Mouse (Mus musculus) macrophage (primary cell): ENCODE results near the gene Ubac2. TPM values are rescaled to one million over a fixed set of nuclear protein-coding genes. Genes with fewer than 3 reads are reported as not detected.
"Not testable (repeated sequence)": the region's sequence is repeated elsewhere in the genome, so short reads cannot be mapped to it uniquely, and the experiment has no call there.

Experiments used
- H3K27ac ChIP-seq: fragments of 350-480 bp; formaldehyde crosslinking; 2 replicates; pipeline ENCODE4 v1.9.0; 2021
- H3K36me3 ChIP-seq: fragments of 350-480 bp; formaldehyde crosslinking; 2 replicates; pipeline ENCODE4 v1.9.0; 2021; ENCODE audit errors: inconsistent target
- H3K4me3 ChIP-seq: fragments of 350-480 bp; formaldehyde crosslinking; 2 replicates; pipeline ENCODE4 v1.9.0; 2021; ENCODE audit errors: inconsistent target
- H3K79me2 ChIP-seq: fragments of 350-480 bp; formaldehyde crosslinking; 2 replicates; pipeline ENCODE4 v1.9.0; 2021; ENCODE audit errors: inconsistent target
- WGBS: methylation state at CpG from one replicate; pipeline ENCODE4 v1.1.7; 2026; ENCODE audit warnings: inconsistent platforms; ENCODE audit not compliant: missing documents; 5-methylcytosine and 5-hydroxymethylcytosine counted together
- polyA plus RNA-seq: library from polyadenylated mRNA; stranded (reverse); fragments of 250-400 nt; gene quantifications from 3 replicates; pipeline ENCODE4 v1.2.4, GENCODE M21; 2018; ENCODE audit warnings: inconsistent platforms

Gene Ubac2
- polyA plus RNA-seq, 1 experiment from 2014 or later, result 14.7 TPM

GRCm38 (mm10) chr14:122042142-122042694, 163.8 kb downstream of the Ubac2 start:
- Histone ChIP-seq H3K4me3 (no peak overlapping the region), H3K79me2 (no peaks in the 10 kb centered on the region), H3K36me3 (no peaks in the 10 kb centered on the region), H3K27ac (no peak overlapping the region)
- 45% methylated on average over 8 of the region's 8 CpGs for WGBS

DNA sequence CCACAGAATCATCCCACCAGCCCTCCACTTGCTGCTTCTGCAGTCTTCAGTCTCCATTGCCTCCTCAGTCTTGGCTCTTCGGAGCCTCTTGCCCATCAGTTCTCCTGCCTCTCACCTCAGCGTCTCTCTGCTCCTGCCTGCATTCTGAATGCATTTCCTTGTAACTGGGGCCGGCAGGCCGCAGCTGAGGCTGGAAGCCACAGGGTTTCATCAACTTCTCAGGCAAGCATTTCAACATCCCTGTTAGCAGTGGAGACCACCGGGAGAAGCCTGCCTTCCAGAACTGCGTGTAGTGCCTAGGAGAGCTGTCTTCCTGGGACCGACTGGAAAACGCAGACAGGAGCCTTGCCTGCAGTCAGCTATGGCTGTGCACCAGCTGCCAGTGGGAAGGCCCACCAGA, 169.4 kb downstream of the Ubac2 start:
- no peaks in the 10 kb centered on the region for H3K36me3 ChIP-seq
- H3K27ac ChIP-seq, result no peak overlapping the region
- no peaks in the 10 kb centered on the region for H3K79me2 ChIP-seq
- 66% methylated on average over 8 of the region's 8 CpGs for WGBS
- no peak overlapping the region for H3K4me3 ChIP-seq

- no peaks in the 10 kb centered on the region for H3K36me3 ChIP-seq
Observed at GRCm38 (mm10) chr14:122048816-122049215, 170.4 kb downstream of the Ubac2 start.

GRCm38 (mm10) chr14:122052896-122053635, 174.6 kb downstream of the Ubac2 start:
- WGBS, result 69% methylated on average over 9 of the region's 9 CpGs
- Histone ChIP-seq H3K36me3 (no peaks in the 10 kb centered on the region), H3K27ac (no peak overlapping the region), H3K4me3 (no peak overlapping the region), H3K79me2 (no peaks in the 10 kb centered on the region)

More at GRCm38 (mm10) chr14:122048816-122049215, 170.4 kb downstream of the Ubac2 start:
- no peaks in the 10 kb centered on the region for H3K79me2 ChIP-seq
- WGBS, result 85% methylated on average over 9 of the region's 9 CpGs
- no peak overlapping the region for H3K4me3 ChIP-seq
- no peak overlapping the region for H3K27ac ChIP-seq

- WGBS, result 36% methylated on average over 6 of the region's 6 CpGs
- H3K4me3 ChIP-seq, result no peak overlapping the region
- no peaks in the 10 kb centered on the region for H3K79me2 ChIP-seq
- H3K27ac ChIP-seq, result no peak overlapping the region
- no peaks in the 10 kb centered on the region for H3K36me3 ChIP-seq
Observed at GRCm38 (mm10) chr14:122056871-122057270, 178.5 kb downstream of the Ubac2 start.

DNA sequence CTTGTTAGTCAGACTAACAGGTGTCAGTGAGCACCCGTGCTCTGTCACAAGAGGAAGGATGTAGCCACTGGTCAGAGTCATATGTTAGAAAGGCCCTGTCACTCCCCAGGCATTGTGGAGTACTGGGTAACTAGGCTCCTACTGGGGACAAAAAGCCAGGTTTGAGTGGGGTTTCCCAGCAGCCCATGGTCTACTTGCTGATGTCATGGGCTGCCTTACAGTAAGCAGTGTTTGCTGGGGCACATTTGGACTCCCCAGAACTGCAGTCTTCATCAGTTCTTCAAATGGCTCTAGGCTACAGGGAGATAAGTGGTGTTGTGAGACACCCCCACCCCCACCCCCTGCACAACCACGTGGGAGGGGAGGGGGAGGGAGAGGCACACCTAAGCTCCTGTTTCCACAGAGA, 179.5 kb downstream of the Ubac2 start:
- Histone ChIP-seq H3K36me3 (no peaks in the 10 kb centered on the region), H3K27ac (no peak overlapping the region), H3K79me2 (no peaks in the 10 kb centered on the region), H3K4me3 (no peak overlapping the region)
- WGBS, result 33% methylated on average over 1 of the region's 2 CpGs

DNA sequence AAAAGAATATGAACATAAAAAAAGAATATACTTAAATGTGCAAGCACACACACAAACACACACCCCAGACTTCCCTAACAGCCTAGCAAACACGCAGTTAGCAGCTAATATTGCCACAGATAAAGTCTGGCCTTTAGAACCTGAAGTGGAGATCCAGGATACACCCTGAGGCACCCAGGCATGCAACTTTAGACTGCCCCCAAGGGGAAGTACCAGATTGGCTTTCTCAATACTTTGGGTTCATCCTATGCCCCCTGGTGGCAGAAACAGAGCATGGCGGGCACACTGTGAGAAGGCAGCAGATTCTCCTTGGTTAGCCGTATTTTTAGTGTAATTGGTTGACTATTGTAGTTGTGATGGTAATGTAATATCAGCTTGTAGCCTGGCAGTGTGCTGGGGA, 182.2 kb downstream of the Ubac2 start:
- Histone ChIP-seq H3K4me3 (no peak overlapping the region), H3K36me3 (no peaks in the 10 kb centered on the region), H3K79me2 (no peaks in the 10 kb centered on the region), H3K27ac (peak overlapping the region; percentile 30)
- WGBS, result 0% methylated on average over 2 of the region's 3 CpGs

GRCm38 (mm10) chr14:122061376-122061775, 183.0 kb downstream of the Ubac2 start:
- Histone ChIP-seq H3K27ac (peak overlapping the region; percentile 30), H3K4me3 (no peak overlapping the region), H3K36me3 (no peaks in the 10 kb centered on the region), H3K79me2 (no peaks in the 10 kb centered on the region)
- WGBS, result 83% methylated on average over 6 of the region's 6 CpGs

- 93% methylated on average over 10 of the region's 10 CpGs for WGBS
- no peaks in the 10 kb centered on the region for H3K79me2 ChIP-seq
- H3K36me3 ChIP-seq, result no peaks in the 10 kb centered on the region
- no peak overlapping the region for H3K4me3 ChIP-seq
- no peak overlapping the region for H3K27ac ChIP-seq
Observed at GRCm38 (mm10) chr14:122062411-122063090, 184.1 kb downstream of the Ubac2 start.

GRCm38 (mm10) chr14:122063599-122063998, 185.2 kb downstream of the Ubac2 start:
- Histone ChIP-seq H3K36me3 (no peaks in the 10 kb centered on the region), H3K79me2 (no peaks in the 10 kb centered on the region), H3K27ac (no peak overlapping the region), H3K4me3 (no peak overlapping the region)
- WGBS, result 16% methylated on average over 5 of the region's 5 CpGs

DNA sequence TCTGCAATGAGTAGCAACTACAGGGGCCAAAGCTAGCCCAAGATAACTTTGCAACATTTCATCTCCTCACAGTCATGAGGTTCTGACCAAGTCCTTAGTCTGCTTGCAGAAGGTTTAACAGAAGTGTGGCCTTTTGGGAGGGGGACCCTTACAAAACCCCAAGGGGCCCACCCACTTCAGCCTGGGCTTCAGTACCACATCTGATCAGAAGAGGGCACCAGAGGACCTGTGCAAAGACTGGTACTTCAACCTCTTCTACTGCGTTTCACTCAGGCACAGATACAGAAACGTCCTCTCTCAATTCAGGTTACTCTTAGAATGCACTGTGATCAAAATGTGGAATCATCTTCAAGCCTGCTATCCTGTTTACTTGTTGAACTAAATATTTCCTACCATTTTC, 186.1 kb downstream of the Ubac2 start:
- Histone ChIP-seq H3K4me3 (no peak overlapping the region), H3K27ac (no peak overlapping the region), H3K79me2 (no peaks in the 10 kb centered on the region), H3K36me3 (no peaks in the 10 kb centered on the region)
- WGBS, result 20% methylated on average over 2 of the region's 2 CpGs

GRCm38 (mm10) chr14:122066243-122066642, 187.8 kb downstream of the Ubac2 start:
- 30% methylated on average over 4 of the region's 4 CpGs for WGBS
- Histone ChIP-seq H3K4me3 (no peak overlapping the region), H3K27ac (no peak overlapping the region), H3K36me3 (no peaks in the 10 kb centered on the region), H3K79me2 (no peaks in the 10 kb centered on the region)

- H3K27ac ChIP-seq, H3K4me3 ChIP-seq, H3K79me2 ChIP-seq, H3K36me3 ChIP-seq: not testable (repeated sequence)
- 10% methylated on average over 2 of the region's 3 CpGs for WGBS
Observed at GRCm38 (mm10) chr14:122068036-122068435, 189.6 kb downstream of the Ubac2 start.

- 84% methylated on average over 10 of the region's 11 CpGs for WGBS
- H3K79me2 ChIP-seq, result no peaks in the 10 kb centered on the region
- H3K36me3 ChIP-seq, result no peaks in the 10 kb centered on the region
- H3K27ac ChIP-seq, result no peak overlapping the region
- no peak overlapping the region for H3K4me3 ChIP-seq
Observed at GRCm38 (mm10) chr14:122068801-122069695, 190.6 kb downstream of the Ubac2 start.
